Mouse (Mus musculus): ENCODE data around the gene Dnajb3.

- TF ChIP-seq GATA2 (IDR thresholded peaks at IDR 0.05; ENCODE audit: borderline replicate concordance, low read depth, low read length) (no peak), CTCF (IDR thresholded peaks at IDR 0.05; ENCODE audit: low read depth, low read length) (no peak), GATA1 (IDR thresholded peaks at IDR 0.05; ENCODE audit: borderline replicate concordance, low read length) (no peak)
Measured at GRCm38 (mm10) chr1:88240072-88240471, 34.5 kb upstream of the Dnajb3 start.

All from G1E (cell line).